In genomic region chr4:132554221-132554620, GRCm38 (mm10) we compare ENCODE assay signal across 14 mouse cellular contexts. TPM values are rescaled to one million over a fixed set of nuclear protein-coding genes. Genes with fewer than 3 reads are reported as not detected.
DNase-seq lines count a peak whose midpoint lies in the region; ATAC-seq and TF ChIP-seq lines count a peak whose summit lies in the region.
"Had no signal": no experiment of that assay in that cellular context is flagged by ENCODE, and none has a peak within 500 bp of the region (broad histone marks: within the 10 kb centered on the region; RNA-seq: fewer than 3 reads in every experiment).

No protein-coding gene starts in this region.

- dilution Hi-C loops in CH12.LX (cut with MboI; ENCODE audit: extremely low pct_ligation_motif_present, extremely low pct_unique_long_range_greater_than_20kb, low sequenced_read_pairs) = no loop called here

- WGBS in heart, embryonic 14.5 days = 55% methylated on average over 5 of the region's 5 CpGs

- no peak for DNase-seq in heart, postnatal 14 days
- DNase-seq in CH12.LX (ENCODE audit: extremely low read depth) (no peak), ZHBTc4 (ENCODE audit: low read depth, low spot score) (peak; percentile 49)
- DNase-seq in lung, postnatal 36 days = peak; percentile 74
- DNase-seq in testis, postnatal 10 days (ENCODE audit: low spot score) = no peak
- DNase-seq: cerebellum, adult 9-10 months; gastrocnemius, postnatal 10 days; kidney, postnatal 36 days; right cerebral cortex, postnatal 14 days had no signal

- H3K4me1 ChIP-seq in heart, embryonic 14.5 days (ENCODE audit: control insufficient read depth in 2 of 2, insufficient read depth in 2 of 2, low read length in 2 of 2) = peaks cover 12 to 15% of the 10 kb centered on the region in 2 experiments
- peaks cover 20 to 53% of the 10 kb centered on the region in 2 experiments for H3K4me1 ChIP-seq in CH12.LX (ENCODE audit: control insufficient read depth in 1 of 2, insufficient read depth in 2 of 2)
- H3K4me1 ChIP-seq: midbrain, embryonic 15.5 days had no signal

- no peak for TF ChIP-seq RAD21 in CH12.LX (IDR thresholded peaks at IDR 0.05; ENCODE audit: low read depth, low read length)

- no peaks in the 10 kb centered on the region for H3K9me3 ChIP-seq in heart, embryonic 14.5 days (ENCODE audit: control insufficient read depth, low read length)
- no peaks in the 10 kb centered on the region for H3K9me3 ChIP-seq in CH12.LX (replicated peaks; ENCODE audit: low read length)
- H3K9me3 ChIP-seq: midbrain, embryonic 15.5 days had no signal

- no peak overlapping the region for H3K4me2 ChIP-seq in heart, embryonic 14.5 days (ENCODE audit: low read length)
- H3K4me2 ChIP-seq in CH12.LX (ENCODE audit: insufficient read depth, low read depth, poor library complexity, severe bottlenecking) = no peak overlapping the region
- H3K4me2 ChIP-seq: midbrain, embryonic 15.5 days had no signal

- H3K79me2 ChIP-seq in CH12.LX (replicated peaks; ENCODE audit: control insufficient read depth, extremely low read depth, insufficient read depth, poor library complexity, severe bottlenecking) = no peaks in the 10 kb centered on the region; the same call in 1 of the 2 replicates

- peak overlapping the region; percentile 18; the same call in 1 of the 2 replicates for H3K9ac ChIP-seq in heart, embryonic 14.5 days (ENCODE audit: low read length)
- no peak overlapping the region for H3K9ac ChIP-seq in CH12.LX (ENCODE audit: insufficient read depth, low read depth)
- H3K9ac ChIP-seq: midbrain, embryonic 15.5 days had no signal

- no peak for ATAC-seq in heart, embryonic 14.5 days (ENCODE audit: insufficient number of reproducible peaks, insufficient read depth, low FRiP score, low read depth)
- ATAC-seq in megakaryocyte, adult 5-6 weeks (ENCODE audit: poor library complexity, severe bottlenecking) = no peak
- ATAC-seq: forebrain, embryonic 16.5 days; midbrain, embryonic 15.5 days had no signal

- TF ChIP-seq POLR2A in CH12.LX (IDR thresholded peaks at IDR 0.05; ENCODE audit: low read depth, low read length) = no peak

- no peaks in the 10 kb centered on the region for H3K27me3 ChIP-seq in heart, embryonic 14.5 days (ENCODE audit: control insufficient read depth, insufficient read depth, low read length)
- no peaks in the 10 kb centered on the region for H3K27me3 ChIP-seq in CH12.LX (replicated peaks)
- H3K27me3 ChIP-seq: midbrain, embryonic 15.5 days had no signal

- in situ Hi-C loops in CH12.LX (cut with MboI; ENCODE audit: low pct_ligation_motif_present, low pct_unique_long_range_greater_than_20kb, low sequenced_read_pairs) = loop anchor here (10.0 kb wide), 1 partner anchor 51 kb away; no protein-coding TSS in a partner anchor

- no peak for TF ChIP-seq EP300 in CH12.LX (IDR thresholded peaks at IDR 0.05; ENCODE audit: low read length)

- no peak overlapping the region for H3K4me3 ChIP-seq in heart, embryonic 14.5 days (ENCODE audit: control insufficient read depth in 1 of 2, insufficient read depth in 1 of 2, low read depth in 1 of 2, low read length in 2 of 2)
- no peak overlapping the region for H3K4me3 ChIP-seq in CH12.LX (replicated peaks in 1 of 3; ENCODE audit: low read depth in 2 of 3, low read length in 2 of 3, poor library complexity in 1 of 3)
- H3K4me3 ChIP-seq: erythroblast, embryonic 14.5 days; midbrain, embryonic 15.5 days had no signal

- peak overlapping the region in 1 of 2 experiments; percentile 31; a peak in 1 of 4 replicates for H3K27ac ChIP-seq in heart, embryonic 14.5 days (replicated peaks in 1 of 2; ENCODE audit: control insufficient read depth in 1 of 2, insufficient read depth in 1 of 2, low read depth in 2 of 2, low read length in 2 of 2)
- no peak overlapping the region for H3K27ac ChIP-seq in CH12.LX (ENCODE audit: insufficient read depth, low read depth)
- H3K27ac ChIP-seq: midbrain, embryonic 15.5 days had no signal

- intact Hi-C loops in heart, postnatal 14 days (cut with DNase I) = no loop called here

- no peak for TF ChIP-seq CTCF in CH12.LX (conservative IDR thresholded peaks at IDR 0.05 in 1 of 2, IDR thresholded peaks at IDR 0.05 in 1 of 2; ENCODE audit: low read depth in 2 of 2, low read length in 2 of 2)

- peaks cover 45% of the 10 kb centered on the region for H3K36me3 ChIP-seq in heart, embryonic 14.5 days (ENCODE audit: control insufficient read depth, insufficient read depth, low read length)
- peaks cover 47 to 62% of the 10 kb centered on the region in 2 experiments for H3K36me3 ChIP-seq in CH12.LX (replicated peaks in 1 of 2; ENCODE audit: control insufficient read depth in 1 of 2, insufficient read depth in 1 of 2, low read length in 1 of 2)

TF ChIP-seq in CH12.LX, 34 proteins besides CTCF, POLR2A, EP300 and RAD21:
- TF ChIP-seq KAT2A (IDR thresholded peaks at IDR 0.05; ENCODE audit: insufficient replicate concordance, low read length) = no peak
- TF ChIP-seq POLR2AphosphoS2 (IDR thresholded peaks at IDR 0.05; ENCODE audit: low read depth, low read length) = 0 out of 2 replicates have a peak, but pooled peaks have one; percentile 62
TF ChIP-seq in CH12.LX: peak in this region for 1.

RNA-seq across cellular contexts. Expression of gene Ptafr, which starts 9.6 kb away (rescaled TPM):
- polyA plus RNA-seq in heart, embryonic 14.5 days (2014; fragmentation: Nextera tagmentation; extraction: Ambion mirVana) = 0.66 and 0.73 TPM in 2 replicates
- 1 to 10 TPM; 1.1 to 2.0 TPM for total RNA-seq in heart, postnatal 14 days (2021)
- total RNA-seq in CH12.LX (2012; rRNA removed) (0.04 TPM in 1 of 2 replicates, not detected in the other), CH12.LX (2014; rRNA removed) (0.31 and 0.34 TPM in 2 replicates)
- 0.65 and 1.1 TPM in 2 replicates for polyA plus RNA-seq in CH12.LX (2012; ENCODE audit: insufficient read length, low read depth)
- 19.6 and 20.6 TPM in 2 replicates for total RNA-seq in megakaryocyte, adult 5-6 weeks (2015)
- 38.9 and 40.8 TPM in 2 replicates for total RNA-seq in megakaryocyte, adult 5-6 weeks (2017)

RNA-seq across cellular contexts. Expression of gene Dnajc8, which starts 18.9 kb away (rescaled TPM):
- polyA plus RNA-seq in heart, embryonic 14.5 days (2014; fragmentation: Nextera tagmentation; extraction: Ambion mirVana) = 112 and 117 TPM in 2 replicates
- total RNA-seq in heart, postnatal 14 days (2021) = 10 to 100 TPM; 50.2 to 51.7 TPM
- total RNA-seq in CH12.LX (2012; rRNA removed) (117 and 129 TPM in 2 replicates), CH12.LX (2014; rRNA removed) (187 and 189 TPM in 2 replicates)
- 319 and 325 TPM in 2 replicates for polyA plus RNA-seq in CH12.LX (2012; ENCODE audit: insufficient read length, low read depth)
- 113 and 122 TPM in 2 replicates for total RNA-seq in megakaryocyte, adult 5-6 weeks (2015)
- 368 and 380 TPM in 2 replicates for total RNA-seq in megakaryocyte, adult 5-6 weeks (2017)

RNA-seq across cellular contexts. Expression of gene Atpif1, which starts 20.8 kb away (rescaled TPM):
- polyA plus RNA-seq in heart, embryonic 14.5 days (2014; fragmentation: Nextera tagmentation; extraction: Ambion mirVana) = 1,706 and 1,766 TPM in 2 replicates
- total RNA-seq in heart, postnatal 14 days (2021) = 100 to 1,000 TPM; 399 to 455 TPM
- total RNA-seq in CH12.LX (2012; rRNA removed) (263 and 292 TPM in 2 replicates), CH12.LX (2014; rRNA removed) (342 and 353 TPM in 2 replicates)
- polyA plus RNA-seq in CH12.LX (2012; ENCODE audit: insufficient read length, low read depth) = 397 TPM in 2 replicates
- 240 and 279 TPM in 2 replicates for total RNA-seq in megakaryocyte, adult 5-6 weeks (2015)
- total RNA-seq in megakaryocyte, adult 5-6 weeks (2017) = 502 and 628 TPM in 2 replicates

RNA-seq across cellular contexts. Expression of gene Sesn2, which starts 43.9 kb away (rescaled TPM):
- polyA plus RNA-seq in heart, embryonic 14.5 days (2014; fragmentation: Nextera tagmentation; extraction: Ambion mirVana) = 3.8 and 4.4 TPM in 2 replicates
- total RNA-seq in heart, postnatal 14 days (2021) = 1 to 10 TPM; 3.8 to 3.9 TPM
- 44.3 and 68.1 TPM in 2 replicates for total RNA-seq in CH12.LX (2012; rRNA removed)
- total RNA-seq in CH12.LX (2014; rRNA removed) = 35.4 and 35.6 TPM in 2 replicates
- 31.5 and 40.1 TPM in 2 replicates for polyA plus RNA-seq in CH12.LX (2012; ENCODE audit: insufficient read length, low read depth)
- total RNA-seq in megakaryocyte, adult 5-6 weeks (2015) = 7.4 TPM in 2 replicates
- total RNA-seq in megakaryocyte, adult 5-6 weeks (2017) = 5.2 and 5.6 TPM in 2 replicates

Comparison
In these comparisons a context has a peak if more than half of its experiments do, and no peak if none do; other contexts are left out.
1. DNase-seq: peak in ZHBTc4 (single experiment) and lung, postnatal 36 days (single experiment); none in heart, postnatal 14 days (0 of 2), CH12.LX (single experiment) and testis, postnatal 10 days (single experiment).
2. RNA of gene Ptafr, which starts 9.6 kb away (total RNA-seq): 19.6 to 40.8 TPM in megakaryocyte, adult 5-6 weeks; 1.1 to 2.0 TPM in heart, postnatal 14 days and 0.04 to 0.34 TPM in CH12.LX; every median in the first group is over 4 times any median in the second.